Mouse (Mus musculus) midbrain, postnatal 0 days (tissue): ENCODE measurements around the gene Gtf3c5. TPM values are rescaled to one million over a fixed set of nuclear protein-coding genes. Genes with fewer than 3 reads are reported as not detected.
A peak's percentile ranks its signal among the peaks of the same experiment; 100 is the strongest.

Source experiments
- ATAC-seq: fragments of 200-750 bp; cut with Nextera tagmentation; 2 replicates; pipeline ENCODE4 v1.8.0; 2017; ENCODE audit warnings: moderate number of reproducible peaks, mild to moderate bottlenecking, moderate TSS enrichment, moderate library complexity; ENCODE audit not compliant: low FRiP score
- DNase-seq: peaks from one replicate; pipeline ENCODE4 v3.0.0-alpha.2; 2015; ENCODE audit warnings: low spot score
- H3K27ac ChIP-seq: fragments of 300-500 bp; sonication (generic); 2 replicates; pipeline ENCODE4 v1.5.1; 2014; ENCODE audit warnings: low read depth, mild to moderate bottlenecking, low read length, mixed read lengths
- H3K27me3 ChIP-seq: fragments of 300-500 bp; sonication (generic); 2 replicates; pipeline ENCODE4 v1.6.1; 2014; ENCODE audit warnings: low read length, control low read depth, mixed read lengths; ENCODE audit not compliant: insufficient read depth
- H3K36me3 ChIP-seq: fragments of 300-500 bp; sonication (generic); 2 replicates; pipeline ENCODE4 v1.6.1; 2014; ENCODE audit warnings: low read length, control low read depth, mixed read lengths; ENCODE audit not compliant: insufficient read depth
- H3K4me1 ChIP-seq: fragments of 300-500 bp; sonication (generic); 2 replicates; pipeline ENCODE4 v1.6.1; 2014; ENCODE audit warnings: mild to moderate bottlenecking, control low read depth, antibody characterized with exemption, low read length, mixed read lengths; ENCODE audit not compliant: insufficient read depth
- H3K4me2 ChIP-seq: fragments of 300-500 bp; sonication (generic); 2 replicates; pipeline ENCODE4 v1.6.1; 2014; ENCODE audit warnings: low read depth, mild to moderate bottlenecking, low read length, mixed read lengths; ENCODE audit not compliant: poor library complexity, severe bottlenecking
- H3K4me3 ChIP-seq: fragments of 300-500 bp; sonication (generic); 2 replicates; pipeline ENCODE4 v1.5.1; 2014; ENCODE audit warnings: low read depth, mild to moderate bottlenecking, low read length, moderate library complexity
- H3K9ac ChIP-seq: fragments of 300-500 bp; sonication (generic); replicated peaks from 2 replicates; pipeline ENCODE4 v1.6.1; 2014; ENCODE audit warnings: mild to moderate bottlenecking, low read length, moderate library complexity, mixed read lengths; ENCODE audit not compliant: poor library complexity, severe bottlenecking
- H3K9me3 ChIP-seq: fragments of 300-500 bp; sonication (generic); 2 replicates; pipeline ENCODE4 v1.6.1; 2016; ENCODE audit warnings: low read length, control low read depth
- CTCF ChIP-seq: IDR thresholded peaks from 2 replicates; pipeline ENCODE4 v1.5.1; 2016; ENCODE audit warnings: antibody characterized with exemption, mild to moderate bottlenecking
- WGBS: fragments of 180-500 bp; shearing (Covaris S2); extraction: QIAGEN DNeasy Blood & Tissue Kit; methylation state at CpG from one replicate; pipeline ENCODE4 v1.1.7; 2014; 5-methylcytosine and 5-hydroxymethylcytosine counted together
- polyA plus RNA-seq: library from polyadenylated mRNA; unstranded; fragments of >200 nt; fragmentation: Nextera tagmentation; extraction: Ambion mirVana; gene quantifications from 2 replicates; pipeline ENCODE4 v1.2.1, GENCODE M21; 2015
- total RNA-seq: library from RNA; depleted of rRNA; stranded (reverse); fragments of >200 nt; gene quantifications from 2 replicates; pipeline ENCODE4 v1.2.3, GENCODE M21; 2014

Gene Gtf3c5
- total and polyA plus RNA-seq, 2 experiments from 2014 or later, result 23.3 to 33.5 TPM

GRCm38 (mm10) chr2:28534436-28535262, 48.9 kb downstream of the Gtf3c5 start:
- H3K4me3 ChIP-seq, result peak overlapping the region; percentile 56
- H3K9me3 ChIP-seq, result no peaks in the 10 kb centered on the region
- ATAC-seq, result no peak
- 17% methylated on average over 11 of the region's 11 CpGs for whole genome bisulfite sequencing
- H3K9ac ChIP-seq, result peak overlapping the region; percentile 64
- H3K27ac ChIP-seq, result peak overlapping the region; percentile 77
- H3K4me2 ChIP-seq, result peak overlapping the region; percentile 81
- H3K36me3 ChIP-seq, result no peaks in the 10 kb centered on the region
- peak; percentile 61 for DNase-seq
- peaks cover 58% of the 10 kb centered on the region for H3K4me1 ChIP-seq
- H3K27me3 ChIP-seq, result no peaks in the 10 kb centered on the region
- TF ChIP-seq CTCF, result no peak

- Histone ChIP-seq H3K36me3 (no peaks in the 10 kb centered on the region), H3K9me3 (no peaks in the 10 kb centered on the region), H3K9ac (peak overlapping the region; percentile 64), H3K27ac (peak overlapping the region; percentile 77), H3K4me1 (peaks cover 53% of the 10 kb centered on the region), H3K27me3 (no peaks in the 10 kb centered on the region), H3K4me2 (peak overlapping the region; percentile 81), H3K4me3 (peak overlapping the region; percentile 56)
- 49% methylated on average over 7 of the region's 7 CpGs for WGBS
- ATAC-seq (no peak; the same call in 1 of the 2 replicates), DNase-seq (no peak)
- TF ChIP-seq CTCF, result no peak
These were observed 49.6 kb downstream of the Gtf3c5 start for GRCm38 (mm10) chr2:28533901-28534435.

DNA sequence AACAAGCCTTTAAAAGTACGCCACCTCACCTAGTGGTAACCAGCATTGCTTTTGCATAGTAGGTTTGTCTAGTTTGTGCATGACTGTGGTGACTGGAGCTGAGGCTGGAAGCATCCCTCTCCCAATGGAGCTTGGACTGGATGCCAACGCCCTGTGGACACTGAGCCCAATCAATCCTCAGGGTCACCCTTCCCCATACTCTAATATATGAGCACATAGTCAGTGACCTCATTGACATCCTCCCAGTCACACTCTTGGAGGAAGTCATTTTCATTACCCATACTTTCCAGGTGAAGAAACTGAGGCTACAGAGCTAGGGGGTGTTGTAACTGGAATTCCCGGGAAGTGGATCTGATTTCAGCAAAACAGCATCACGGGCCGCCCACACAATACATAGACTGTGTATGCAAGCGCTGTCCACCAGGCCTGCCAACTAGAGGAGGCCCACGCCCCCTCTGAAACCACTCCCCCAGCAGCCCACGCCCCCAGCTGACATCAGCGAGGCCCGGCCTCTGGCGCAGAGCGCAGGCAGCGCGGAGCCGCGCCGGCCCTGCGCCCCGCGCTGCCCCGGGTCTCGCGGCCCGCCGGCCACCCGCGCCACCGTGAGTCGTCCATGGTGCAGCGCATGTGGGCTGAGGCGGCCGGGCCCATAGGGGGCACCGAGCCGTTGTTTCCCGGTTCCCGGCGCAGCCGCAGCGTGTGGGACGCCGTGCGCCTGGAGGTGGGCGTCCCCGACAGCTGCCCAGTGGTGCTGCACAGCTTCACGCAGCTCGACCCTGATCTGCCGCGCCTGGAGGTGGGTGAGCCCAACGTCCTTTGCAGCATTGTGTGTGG, 50.4 kb downstream of the Gtf3c5 start:
- ATAC-seq (peak; percentile 88), DNase-seq (peak; percentile 94)
- WGBS, result 3% methylated on average over 48 of the region's 49 CpGs
- Histone ChIP-seq H3K4me2 (peak overlapping the region; percentile 81), H3K9me3 (no peaks in the 10 kb centered on the region), H3K4me3 (peak overlapping the region; percentile 56), H3K9ac (peak overlapping the region; percentile 64), H3K4me1 (peaks cover 50% of the 10 kb centered on the region), H3K27me3 (no peaks in the 10 kb centered on the region), H3K27ac (peak overlapping the region; percentile 77), H3K36me3 (0 out of 2 replicates have a peak, but pooled peaks cover under 1% of the 10 kb centered on the region)
- peak; percentile 39 for TF ChIP-seq CTCF

DNA sequence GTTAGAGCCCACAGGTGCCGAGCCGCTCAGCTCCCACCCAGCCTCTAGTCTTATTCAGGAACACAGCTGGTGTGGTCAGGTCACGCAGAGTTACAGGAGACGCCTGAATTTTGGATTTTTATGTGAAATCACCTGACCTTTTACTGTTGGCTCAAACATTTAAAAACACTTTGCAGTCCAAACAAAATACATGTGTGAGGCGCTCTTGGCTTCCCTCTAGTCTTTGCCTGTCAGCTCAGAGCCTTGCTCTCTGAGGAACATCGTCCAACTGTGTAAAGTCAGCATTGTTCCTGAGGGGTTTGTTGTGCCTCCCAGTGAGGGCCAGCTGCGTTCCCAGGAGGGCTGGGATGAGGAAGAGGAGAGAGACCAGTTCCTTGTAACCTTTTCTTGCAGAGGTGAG, 53.2 kb downstream of the Gtf3c5 start:
- Histone ChIP-seq H3K4me3 (no peak overlapping the region), H3K9me3 (no peaks in the 10 kb centered on the region), H3K4me2 (no peak overlapping the region), H3K27me3 (no peaks in the 10 kb centered on the region), H3K36me3 (peaks cover 8% of the 10 kb centered on the region; the same call in 1 of the 2 replicates), H3K4me1 (peaks cover 46% of the 10 kb centered on the region), H3K27ac (no peak overlapping the region), H3K9ac (no peak overlapping the region)
- 57% methylated on average over 7 of the region's 7 CpGs for WGBS
- no peak for ATAC-seq
- DNase-seq, result no peak
- TF ChIP-seq CTCF, result no peak

DNA sequence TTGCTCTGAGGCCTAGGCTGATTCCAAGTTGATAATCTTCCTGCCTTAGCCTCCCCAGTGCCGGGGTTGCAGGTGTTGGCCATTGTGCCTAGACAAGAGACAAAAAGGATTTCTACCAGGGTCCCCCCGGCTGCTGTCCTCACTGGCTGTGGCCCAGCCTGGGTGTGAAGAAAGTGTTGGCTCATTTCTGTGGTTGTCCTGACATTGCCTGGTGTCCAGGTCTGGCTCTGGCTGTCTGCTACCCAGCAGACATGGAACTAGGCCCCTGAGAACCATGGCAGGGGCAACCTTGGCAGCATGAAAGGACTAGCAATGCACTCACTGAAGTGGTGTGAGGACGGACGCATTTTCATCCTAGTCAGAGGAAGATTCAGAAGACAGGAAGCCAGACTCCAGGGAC, 53.7 kb downstream of the Gtf3c5 start:
- no peaks in the 10 kb centered on the region for H3K9me3 ChIP-seq
- no peak overlapping the region for H3K9ac ChIP-seq
- no peak overlapping the region for H3K4me3 ChIP-seq
- no peak for TF ChIP-seq CTCF
- ATAC-seq (no peak), DNase-seq (no peak)
- H3K36me3 ChIP-seq, result peaks cover 8% of the 10 kb centered on the region; the same call in 1 of the 2 replicates
- H3K4me1 ChIP-seq, result peaks cover 43% of the 10 kb centered on the region
- no peaks in the 10 kb centered on the region for H3K27me3 ChIP-seq
- H3K27ac ChIP-seq, result 0 out of 2 replicates have a peak overlapping the region, but pooled peaks have one; percentile 14
- H3K4me2 ChIP-seq, result no peak overlapping the region
- 66% methylated on average over 4 of the region's 4 CpGs for WGBS
